Mouse (Mus musculus): ENCODE measurements at regions not wholly inside any gene's neighbourhood (a gene's known extent, or its start where the extent isn't known, plus 50 kb on each side); places are given as distances from the start of the nearest gene placed in this dataset.

- DNase-seq, result no peak
Observed at GRCm38 (mm10) chrX:66524891-66525290, 124.2 kb upstream of the Slitrk2 start.

- peak; percentile 2 for DNase-seq
Observed at GRCm38 (mm10) chrX:66526842-66527623, 122.1 kb upstream of the Slitrk2 start.

GRCm38 (mm10) chrX:66528931-66529330 lies 120.2 kb upstream of the Slitrk2 start:
- DNase-seq, result no peak

- DNase-seq, result no peak
Observed at GRCm38 (mm10) chrX:66544002-66544520, 105.1 kb upstream of the Slitrk2 start.

- peak; percentile 1 for DNase-seq
Observed at GRCm38 (mm10) chrX:66554539-66554938, 94.6 kb upstream of the Slitrk2 start.
